ENCODE assay signal across 25 mouse cellular contexts in genomic region chr12:80828951-80829350, GRCm38 (mm10). TPM values are rescaled to one million over a fixed set of nuclear protein-coding genes. Genes with fewer than 3 reads are reported as not detected.
A peak's percentile ranks its signal among the peaks of the same experiment; 100 is the strongest.
DNase-seq lines count a peak whose midpoint lies in the region; ATAC-seq and TF ChIP-seq lines count a peak whose summit lies in the region.
"Had no signal": no experiment of that assay in that cellular context is flagged by ENCODE, and none has a peak within 500 bp of the region (broad histone marks: within the 10 kb centered on the region; RNA-seq: fewer than 3 reads in every experiment).

No protein-coding gene starts in this region.

- no peaks in the 10 kb centered on the region for H3K36me3 ChIP-seq in heart, embryonic 12.5 days
- H3K36me3 ChIP-seq in lung, postnatal 0 days (ENCODE audit: insufficient read depth, low read length) = 0 out of 2 replicates have a peak, but pooled peaks cover 4% of the 10 kb centered on the region
- H3K36me3 ChIP-seq: embryonic facial prominence, embryonic 12.5 days; embryonic facial prominence, embryonic 15.5 days; hindbrain, embryonic 12.5 days; hindbrain, embryonic 15.5 days had no signal

- H3K9me3 ChIP-seq in heart, embryonic 12.5 days (replicated peaks) = no peaks in the 10 kb centered on the region
- no peaks in the 10 kb centered on the region for H3K9me3 ChIP-seq in lung, postnatal 0 days (ENCODE audit: low read length)
- H3K9me3 ChIP-seq: embryonic facial prominence, embryonic 12.5 days; embryonic facial prominence, embryonic 15.5 days; G1E; heart, embryonic 13.5 days; hindbrain, embryonic 12.5 days; hindbrain, embryonic 15.5 days had no signal

- TF ChIP-seq EP300 in lung, postnatal 0 days (IDR thresholded peaks at IDR 0.05) = no peak

- H3K4me3 ChIP-seq in heart, embryonic 12.5 days = no peak overlapping the region
- no peak overlapping the region for H3K4me3 ChIP-seq in left cerebral cortex, adult 2 months
- no peak overlapping the region for H3K4me3 ChIP-seq in lung, postnatal 0 days (ENCODE audit: low read depth, low read length)
- H3K4me3 ChIP-seq: embryonic facial prominence, embryonic 12.5 days; embryonic facial prominence, embryonic 15.5 days; heart, embryonic 13.5 days; hindbrain, embryonic 12.5 days; hindbrain, embryonic 15.5 days had no signal

- 78% methylated on average over 2 of the region's 2 CpGs for WGBS in heart, embryonic 12.5 days
- 55% methylated on average over 2 of the region's 2 CpGs for WGBS in lung, postnatal 0 days

- no peak for TF ChIP-seq CTCF in left cerebral cortex, adult 2 months (IDR thresholded peaks at IDR 0.05)
- TF ChIP-seq CTCF in lung, postnatal 0 days (IDR thresholded peaks at IDR 0.05) = no peak

- H3K9ac ChIP-seq in heart, embryonic 12.5 days = no peak overlapping the region
- no peak overlapping the region for H3K9ac ChIP-seq in lung, postnatal 0 days (replicated peaks; ENCODE audit: low read depth)
- H3K9ac ChIP-seq: embryonic facial prominence, embryonic 12.5 days; embryonic facial prominence, embryonic 15.5 days; forebrain, postnatal 0 days; heart, embryonic 13.5 days; hindbrain, embryonic 12.5 days; hindbrain, embryonic 15.5 days had no signal

- H3K27ac ChIP-seq in heart, embryonic 12.5 days (ENCODE audit: poor library complexity, severe bottlenecking) = no peak overlapping the region
- H3K27ac ChIP-seq in left cerebral cortex, adult 2 months = peak overlapping the region; percentile 17; the same call in 1 of the 2 replicates
- no peak overlapping the region for H3K27ac ChIP-seq in lung, postnatal 0 days (ENCODE audit: low read length)
- H3K27ac ChIP-seq: embryonic facial prominence, embryonic 12.5 days; embryonic facial prominence, embryonic 15.5 days; heart, embryonic 13.5 days; hindbrain, embryonic 12.5 days; hindbrain, embryonic 15.5 days had no signal

- H3K4me2 ChIP-seq in heart, embryonic 12.5 days = no peak overlapping the region
- H3K4me2 ChIP-seq in lung, postnatal 0 days (replicated peaks; ENCODE audit: low read depth, low read length) = no peak overlapping the region
- H3K4me2 ChIP-seq: embryonic facial prominence, embryonic 12.5 days; embryonic facial prominence, embryonic 15.5 days; heart, embryonic 13.5 days; hindbrain, embryonic 12.5 days; hindbrain, embryonic 15.5 days had no signal

- peak; percentile 89 for DNase-seq in heart, adult 11 months
- no peak for DNase-seq in left cerebral cortex, adult 2 months (ENCODE audit: extremely low spot score in 1 of 2, low spot score in 2 of 2)
- DNase-seq in left cerebral cortex, postnatal 4 days = no peak
- DNase-seq in lung, postnatal 0 days (ENCODE audit: low spot score) = peak; percentile 18
- DNase-seq in lung, postnatal 10 days = no peak
- DNase-seq in right cerebral cortex, adult 2 months (ENCODE audit: low spot score in 2 of 2) = no peak
- DNase-seq: adrenal gland, adult 2 months; adrenal gland, postnatal 14 days; B cell, adult 2 months; cerebellum, adult 11 months; cerebellum, adult 2 months; cerebellum, adult 9-11 months; cerebellum, postnatal 25 days; forebrain, postnatal 0 days; gastrocnemius, postnatal 36 days had no signal

- peaks cover 45% of the 10 kb centered on the region for H3K4me1 ChIP-seq in heart, embryonic 12.5 days (replicated peaks)
- H3K4me1 ChIP-seq in lung, postnatal 0 days (ENCODE audit: insufficient read depth, low read depth, low read length) = peaks cover 52% of the 10 kb centered on the region
- H3K4me1 ChIP-seq: embryonic facial prominence, embryonic 12.5 days had no signal

- intact Hi-C loops in left cerebral cortex, adult 2 months (cut with DNase I) = no loop called here
- intact Hi-C loops in left cerebral cortex, postnatal 4 days (cut with DNase I) = no loop called here

- H3K27me3 ChIP-seq in heart, embryonic 12.5 days (replicated peaks) = no peaks in the 10 kb centered on the region
- no peaks in the 10 kb centered on the region for H3K27me3 ChIP-seq in lung, postnatal 0 days (replicated peaks; ENCODE audit: insufficient read depth, low read length)
- H3K27me3 ChIP-seq: CH12.LX; embryonic facial prominence, embryonic 12.5 days; embryonic facial prominence, embryonic 15.5 days; heart, embryonic 13.5 days; hindbrain, embryonic 12.5 days; hindbrain, embryonic 15.5 days; Patski had no signal

- ATAC-seq in heart, embryonic 12.5 days (ENCODE audit: insufficient number of reproducible peaks, low FRiP score) = no peak
- no peak for ATAC-seq in lung, postnatal 0 days
- ATAC-seq: forebrain, embryonic 14.5 days; forebrain, postnatal 0 days; Patski had no signal

RNA-seq across cellular contexts. Expression of gene Susd6, which starts 38.6 kb away (rescaled TPM):
- 22.4 and 22.7 TPM in 2 replicates for polyA plus RNA-seq in heart, embryonic 12.5 days (2016; fragmentation: Nextera tagmentation; extraction: Ambion mirVana)
- 10 to 100 TPM; 37.0 TPM for total RNA-seq in left cerebral cortex, adult 2 months (2021)
- 10 to 100 TPM; 19.6 to 21.4 TPM for total RNA-seq in left cerebral cortex, postnatal 4 days (2021)
- 26.5 and 34.9 TPM in 2 replicates for polyA plus RNA-seq in lung, postnatal 0 days (2015; fragmentation: Nextera tagmentation; extraction: Ambion mirVana)

Comparison
In these comparisons a context has a peak if more than half of its experiments do, and no peak if none do; other contexts are left out.
1. DNase-seq: peak in heart, adult 11 months (single experiment) and lung, postnatal 0 days (single experiment); none in left cerebral cortex, adult 2 months (0 of 2), left cerebral cortex, postnatal 4 days (single experiment), lung, postnatal 10 days (single experiment) and right cerebral cortex, adult 2 months (0 of 2).